Mouse (Mus musculus) liver, postnatal 0 days (tissue): ENCODE results near the gene Mafb. TPM values are rescaled to one million over a fixed set of nuclear protein-coding genes. Genes with fewer than 3 reads are reported as not detected.
A peak's percentile ranks its signal among the peaks of the same experiment; 100 is the strongest.

Experiments used
- ATAC-seq: fragments of 200-750 bp; cut with Nextera tagmentation; 2 replicates; pipeline ENCODE4 v1.8.0; 2017; ENCODE audit warnings: mild to moderate bottlenecking, moderate library complexity
- DNase-seq: peaks from one replicate; pipeline ENCODE4 v3.0.0-alpha.2; 2016
- H3K27ac ChIP-seq: fragments of 300-500 bp; sonication (generic); 2 replicates; pipeline ENCODE4 v1.5.1; 2014; ENCODE audit warnings: antibody characterized with exemption, moderate library complexity, mild to moderate bottlenecking, low read depth
- H3K27me3 ChIP-seq: fragments of 300-500 bp; sonication (generic); 2 replicates; pipeline ENCODE4 v1.6.1; 2014; ENCODE audit warnings: low read length, control low read depth, mixed read lengths; ENCODE audit not compliant: insufficient read depth
- H3K36me3 ChIP-seq: fragments of 300-500 bp; sonication (generic); replicated peaks from 2 replicates; pipeline ENCODE4 v1.6.1; 2014; ENCODE audit warnings: mild to moderate bottlenecking, control low read depth, low read length, moderate library complexity, mixed read lengths; ENCODE audit not compliant: insufficient read depth
- H3K4me1 ChIP-seq: fragments of 300-500 bp; sonication (generic); 2 replicates; pipeline ENCODE4 v1.6.1; 2014; ENCODE audit warnings: antibody characterized with exemption, mild to moderate bottlenecking, control low read depth; ENCODE audit not compliant: insufficient read depth
- H3K4me2 ChIP-seq: fragments of 300-500 bp; sonication (generic); 2 replicates; pipeline ENCODE4 v1.6.1; 2014; ENCODE audit warnings: low read depth, mild to moderate bottlenecking, low read length, moderate library complexity, mixed read lengths
- H3K4me3 ChIP-seq: fragments of 300-500 bp; sonication (generic); 2 replicates; pipeline ENCODE4 v1.5.1; 2014; ENCODE audit warnings: low read depth, low read length
- H3K9ac ChIP-seq: fragments of 300-500 bp; sonication (generic); replicated peaks from 2 replicates; pipeline ENCODE4 v1.6.1; 2014; ENCODE audit warnings: mild to moderate bottlenecking, moderate library complexity
- H3K9me3 ChIP-seq: fragments of 300-500 bp; sonication (generic); 2 replicates; pipeline ENCODE4 v1.6.1; 2016; ENCODE audit warnings: mild to moderate bottlenecking, control low read depth, low read length, mixed read lengths
- CTCF ChIP-seq: sonication (generic); IDR thresholded peaks from 2 replicates; pipeline ENCODE4 v1.5.1; 2016; ENCODE audit warnings: antibody characterized with exemption, low read depth
- EP300 ChIP-seq: IDR thresholded peaks from 2 replicates; pipeline ENCODE4 v1.6.1; 2016; ENCODE audit warnings: antibody characterized with exemption, low read depth, mild to moderate bottlenecking
- WGBS: fragments of 180-500 bp; shearing (Covaris S2); extraction: QIAGEN DNeasy Blood & Tissue Kit; methylation state at CpG from one replicate; pipeline ENCODE4 v1.1.7; 2014; ENCODE audit not compliant: insufficient replicate concordance; 5-methylcytosine and 5-hydroxymethylcytosine counted together
- polyA plus RNA-seq: library from polyadenylated mRNA; unstranded; fragments of >200 nt; fragmentation: Nextera tagmentation; extraction: Ambion mirVana; gene quantifications from 2 replicates; pipeline ENCODE4 v1.2.1, GENCODE M21; 2015

Gene Mafb
- polyA plus RNA-seq, 1 experiment from 2014 or later = 9.2 TPM

GRCm38 (mm10) chr2:160334111-160334661 lies 32.7 kb downstream of the Mafb start, which contains the start of gene Gm826:
Gene Gm826, minus strand, starts transcription at chr2:160334162.
- WGBS = 51% methylated on average over 4 of the region's 4 CpGs
- H3K27ac ChIP-seq = no peak within 1 kb of the TSS
- no peak for DNase-seq
- ATAC-seq = no peak
- no peaks in the 10 kb centered on the region for H3K9me3 ChIP-seq
- TF ChIP-seq CTCF = no peak
- TF ChIP-seq EP300 = no peak
- H3K4me3 ChIP-seq = no peak within 1 kb of the TSS
- no peak within 1 kb of the TSS for H3K4me2 ChIP-seq
- H3K9ac ChIP-seq = no peak within 1 kb of the TSS
- H3K4me1 ChIP-seq = 0 out of 2 replicates have a peak, but pooled peaks cover 2% of the 10 kb centered on the region
- H3K36me3 ChIP-seq = no peaks in the 10 kb centered on the region
- H3K27me3 ChIP-seq = no peaks in the 10 kb centered on the region

DNA sequence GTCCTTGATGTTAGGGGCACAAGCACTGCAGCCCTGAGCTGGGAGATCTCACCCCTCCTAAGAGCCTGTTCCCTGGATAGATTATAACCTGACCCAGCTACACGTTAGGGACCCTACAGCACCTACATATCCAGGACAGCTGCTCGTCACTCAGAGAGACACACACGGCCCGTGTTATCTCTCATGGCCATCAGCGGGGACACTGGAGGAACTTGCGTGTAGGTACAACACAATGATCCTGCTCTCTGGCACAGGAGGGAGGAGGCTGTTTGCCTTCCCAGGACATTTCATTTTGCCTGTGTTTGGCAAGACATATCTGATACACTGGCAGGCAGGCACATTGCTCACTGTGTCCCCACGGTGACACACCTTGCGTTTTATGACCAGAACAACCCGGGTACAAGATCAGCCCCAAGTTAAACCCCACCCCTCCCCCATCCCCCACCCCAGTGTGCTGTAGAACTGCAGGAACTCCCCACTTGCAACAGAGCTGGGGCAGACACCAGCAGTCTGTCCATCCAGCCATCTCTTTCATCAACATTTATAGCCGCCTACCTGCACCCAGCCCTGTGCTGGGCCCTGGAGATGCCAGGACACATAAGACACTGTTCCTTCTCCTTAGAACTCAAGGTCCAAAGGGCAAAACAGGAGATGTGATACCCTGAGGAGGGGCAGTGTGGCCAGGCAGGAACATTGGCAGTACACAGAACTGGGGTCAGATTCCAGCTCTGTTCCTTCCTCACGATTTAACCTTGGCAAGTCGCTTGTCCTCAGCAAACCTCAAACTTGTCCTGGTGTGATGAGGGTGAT lies 34.1 kb downstream of the Mafb start:
- Histone ChIP-seq H3K27me3 (no peaks in the 10 kb centered on the region), H3K4me3 (no peak overlapping the region), H3K4me2 (no peak overlapping the region), H3K27ac (no peak overlapping the region), H3K9me3 (no peaks in the 10 kb centered on the region), H3K9ac (no peak overlapping the region), H3K4me1 (peaks cover 4% of the 10 kb centered on the region; the same call in 1 of the 2 replicates), H3K36me3 (no peaks in the 10 kb centered on the region)
- no peak for TF ChIP-seq CTCF
- TF ChIP-seq EP300 = no peak
- peak; percentile 81 for ATAC-seq
- 71% methylated on average over 12 of the region's 12 CpGs for WGBS
- peak; percentile 22 for DNase-seq

DNA sequence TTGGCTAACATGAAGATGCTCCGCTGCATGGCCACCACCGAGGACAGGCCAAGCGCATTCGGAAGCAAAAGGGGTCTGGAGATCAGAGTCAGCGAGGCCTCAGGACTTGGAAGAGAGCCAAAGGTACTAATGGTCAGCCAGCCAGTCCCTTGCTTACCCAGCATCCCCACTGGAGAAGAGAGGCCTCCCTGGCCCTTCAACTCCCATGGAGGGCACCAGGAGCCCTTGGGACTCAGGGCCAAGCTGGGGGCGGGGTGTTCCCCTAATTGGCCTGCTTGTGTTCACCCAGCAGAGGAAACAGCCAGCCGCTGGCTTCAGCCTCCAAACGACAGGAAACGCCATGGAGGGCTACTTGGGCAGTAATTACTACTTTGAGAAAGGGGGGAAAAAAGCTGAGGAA lies 38.0 kb downstream of the Mafb start:
- Histone ChIP-seq H3K27me3 (no peaks in the 10 kb centered on the region), H3K27ac (no peak overlapping the region), H3K4me1 (peaks cover 13% of the 10 kb centered on the region; the same call in 1 of the 2 replicates), H3K36me3 (no peaks in the 10 kb centered on the region), H3K9me3 (no peaks in the 10 kb centered on the region), H3K9ac (no peak overlapping the region), H3K4me3 (no peak overlapping the region), H3K4me2 (no peak overlapping the region)
- no peak for TF ChIP-seq EP300
- no peak for TF ChIP-seq CTCF
- DNase-seq (peak; percentile 21), ATAC-seq (no peak)
- WGBS = 44% methylated on average over 9 of the region's 9 CpGs

GRCm38 (mm10) chr2:160327716-160328115 lies 39.1 kb downstream of the Mafb start:
- 71% methylated on average over 4 of the region's 4 CpGs for WGBS
- no peaks in the 10 kb centered on the region for H3K36me3 ChIP-seq
- ATAC-seq (no peak), DNase-seq (no peak)
- H3K9ac ChIP-seq = no peak overlapping the region
- H3K9me3 ChIP-seq = no peaks in the 10 kb centered on the region
- no peak overlapping the region for H3K4me2 ChIP-seq
- no peak overlapping the region for H3K27ac ChIP-seq
- no peak overlapping the region for H3K4me3 ChIP-seq
- TF ChIP-seq EP300 = no peak
- TF ChIP-seq CTCF = no peak
- no peaks in the 10 kb centered on the region for H3K27me3 ChIP-seq
- peaks cover 11% of the 10 kb centered on the region; the same call in 1 of the 2 replicates for H3K4me1 ChIP-seq

DNA sequence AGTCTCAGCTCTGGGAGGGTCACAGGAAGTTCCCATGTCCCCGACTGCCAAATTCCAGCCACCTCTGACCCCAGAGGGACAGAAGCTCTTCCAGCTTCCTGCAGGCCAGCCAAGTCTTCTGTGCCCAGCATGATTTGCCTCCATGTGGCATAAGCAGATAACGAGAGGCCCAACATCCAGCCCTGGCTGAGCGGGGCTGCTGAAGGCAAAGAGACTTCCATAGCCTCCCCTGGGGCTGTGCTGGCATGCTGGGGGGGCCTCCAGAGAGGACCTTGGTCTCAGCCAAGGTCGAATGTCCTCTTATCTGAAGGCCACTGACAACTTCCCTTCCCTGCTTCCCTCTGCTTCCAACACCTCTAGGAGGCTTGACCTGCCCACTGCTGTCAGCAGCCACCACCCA lies 39.7 kb downstream of the Mafb start:
- WGBS = 5% methylated on average over 4 of the region's 4 CpGs
- H3K4me3 ChIP-seq = no peak overlapping the region
- peak; percentile 45 for DNase-seq

GRCm38 (mm10) chr2:160325105-160325644 lies 41.7 kb downstream of the Mafb start:
- Histone ChIP-seq H3K9ac (no peak overlapping the region), H3K36me3 (no peaks in the 10 kb centered on the region), H3K27me3 (no peaks in the 10 kb centered on the region), H3K4me1 (peaks cover 11% of the 10 kb centered on the region; the same call in 1 of the 2 replicates), H3K4me3 (no peak overlapping the region), H3K27ac (no peak overlapping the region), H3K9me3 (no peaks in the 10 kb centered on the region), H3K4me2 (no peak overlapping the region)
- no peak for ATAC-seq
- WGBS = 62% methylated on average over 6 of the region's 6 CpGs
- no peak for DNase-seq
- TF ChIP-seq EP300 (no peak), CTCF (no peak)

More for the DNA sequence above, 39.7 kb downstream of the Mafb start:
- no peak overlapping the region for H3K9ac ChIP-seq
- H3K36me3 ChIP-seq = no peaks in the 10 kb centered on the region
- H3K9me3 ChIP-seq = no peaks in the 10 kb centered on the region
- H3K4me2 ChIP-seq = no peak overlapping the region; the same call in 1 of the 2 replicates
- no peak overlapping the region for H3K27ac ChIP-seq
- H3K4me1 ChIP-seq = peaks cover 11% of the 10 kb centered on the region; the same call in 1 of the 2 replicates
- peak; percentile 73 for ATAC-seq
- TF ChIP-seq EP300 (no peak), CTCF (no peak)
- H3K27me3 ChIP-seq = no peaks in the 10 kb centered on the region
